Mouse (Mus musculus): ENCODE results near the gene Hdgf.
A peak's percentile ranks its signal among the peaks of the same experiment; 100 is the strongest.
"Not testable (repeated sequence)": the region's sequence is repeated elsewhere in the genome, so short reads cannot be mapped to it uniquely, and the experiment has no call there.

The Hdgf gene

GRCm38 (mm10) chr3:87905880-87906485 lies at the start of gene Hdgf:
Hdgf (plus strand) TSS chr3:87906321.
- DNase-seq, result peak; percentile 95 to 96

GRCm38 (mm10) chr3:87857666-87858065 lies 48.5 kb upstream of the Hdgf start:
- no peak for DNase-seq

GRCm38 (mm10) chr3:87859813-87860212 lies 46.3 kb upstream of the Hdgf start:
- DNase-seq, result peak; percentile 37 to 71

- DNase-seq, result not testable (repeated sequence)
These were observed 42.0 kb upstream of the Hdgf start for GRCm38 (mm10) chr3:87864111-87864510.

GRCm38 (mm10) chr3:87877730-87878129 lies 28.4 kb upstream of the Hdgf start:
- no peak for DNase-seq

GRCm38 (mm10) chr3:87884291-87884690 lies 21.8 kb upstream of the Hdgf start:
- DNase-seq, result no peak

GRCm38 (mm10) chr3:87884708-87885251 lies 21.3 kb upstream of the Hdgf start:
- no peak for DNase-seq

- peak; percentile 88 to 90 for DNase-seq
These were observed 20.7 kb upstream of the Hdgf start, which contains the start of gene Prcc for GRCm38 (mm10) chr3:87885281-87886003. Prcc (minus strand) TSS chr3:87885608.

GRCm38 (mm10) chr3:87886004-87886365 lies 20.1 kb upstream of the Hdgf start:
- DNase-seq, result peak; percentile 62 to 65

- no peak for DNase-seq
These were observed 19.7 kb upstream of the Hdgf start for GRCm38 (mm10) chr3:87886416-87886815.

GRCm38 (mm10) chr3:87887400-87887799 lies 18.7 kb upstream of the Hdgf start:
- DNase-seq, result not testable (repeated sequence)

GRCm38 (mm10) chr3:87891481-87891880 lies 14.6 kb upstream of the Hdgf start:
- DNase-seq, result no peak

GRCm38 (mm10) chr3:87893367-87893905 lies 12.7 kb upstream of the Hdgf start:
- no peak for DNase-seq

- DNase-seq, result no peak
These were observed 6.9 kb upstream of the Hdgf start for GRCm38 (mm10) chr3:87899266-87899665.

GRCm38 (mm10) chr3:87899776-87900175 lies 6.3 kb upstream of the Hdgf start:
- DNase-seq, result no peak

- no peak for DNase-seq
These were observed 5.0 kb upstream of the Hdgf start for GRCm38 (mm10) chr3:87901036-87901624.

GRCm38 (mm10) chr3:87901959-87902358 lies 4.2 kb upstream of the Hdgf start:
- DNase-seq, result not testable (repeated sequence)

GRCm38 (mm10) chr3:87903821-87904220 lies 2.3 kb upstream of the Hdgf start:
- DNase-seq, result no peak

GRCm38 (mm10) chr3:87906601-87906980 lies 470 bp downstream of the Hdgf start:
- DNase-seq, result peak in 1 of 2 experiments; percentile 82

- peak; percentile 46 to 57 for DNase-seq
These were observed 1.1 kb downstream of the Hdgf start for GRCm38 (mm10) chr3:87906981-87907857.

- DNase-seq, result no peak
These were observed 1.8 kb downstream of the Hdgf start for GRCm38 (mm10) chr3:87907906-87908305.

GRCm38 (mm10) chr3:87909381-87909780 lies 3.3 kb downstream of the Hdgf start:
- DNase-seq, result no peak
